Mouse (Mus musculus) lung, postnatal 14 days (tissue): ENCODE results near the gene Serpina1a.
"Not testable (repeated sequence)": the region's sequence is repeated elsewhere in the genome, so short reads cannot be mapped to it uniquely, and the experiment has no call there.

Experiments
- DNase-seq: peaks from one replicate; pipeline ENCODE4 v3.0.0; 2021

Serpina1a gene

DNA sequence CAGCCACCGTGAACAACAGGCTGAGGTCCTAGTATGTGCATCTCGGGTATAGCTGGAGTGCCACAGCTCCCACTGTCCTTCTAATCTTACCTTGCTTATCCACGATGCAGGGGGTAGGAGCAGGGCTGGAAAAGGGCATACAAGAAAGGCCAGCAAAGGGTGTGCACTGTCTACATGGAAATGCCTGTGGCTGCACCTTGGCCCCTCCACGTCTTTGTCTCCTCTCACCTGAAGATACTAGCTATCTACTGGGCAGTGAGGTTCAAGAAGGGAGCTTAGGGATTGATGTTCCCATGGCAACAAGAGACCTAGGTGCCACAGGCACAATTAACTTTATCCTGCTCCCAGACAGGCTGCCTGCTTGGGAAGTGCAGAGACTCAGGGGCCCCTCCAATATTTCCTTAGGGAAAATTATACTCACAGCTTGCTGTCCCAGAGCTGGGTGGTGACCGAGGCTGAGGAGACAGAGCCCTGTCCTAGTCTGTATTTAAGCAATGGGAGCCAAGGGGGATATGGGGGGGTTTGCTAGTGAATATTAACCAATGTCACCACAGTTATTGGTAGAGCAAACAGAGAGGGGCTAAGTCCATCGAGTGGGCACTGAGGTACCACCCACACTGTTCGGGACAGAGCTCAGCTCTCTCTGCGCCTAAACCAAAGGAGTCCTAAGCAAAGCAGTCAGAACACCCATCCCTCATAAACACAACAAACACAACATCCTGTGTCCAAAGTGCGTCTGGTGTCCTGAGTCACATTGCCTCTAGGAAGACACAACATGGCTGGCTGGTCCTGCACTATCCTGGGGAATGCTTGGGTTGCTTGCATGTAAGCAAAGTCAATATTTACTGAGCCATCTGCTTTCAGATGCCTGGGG lies at the start of gene Serpina1a:
TSS of gene Serpina1a (minus strand) at position 462 of the 874 bp plus-strand sequence.
- not testable (repeated sequence) for DNase-seq

DNA sequence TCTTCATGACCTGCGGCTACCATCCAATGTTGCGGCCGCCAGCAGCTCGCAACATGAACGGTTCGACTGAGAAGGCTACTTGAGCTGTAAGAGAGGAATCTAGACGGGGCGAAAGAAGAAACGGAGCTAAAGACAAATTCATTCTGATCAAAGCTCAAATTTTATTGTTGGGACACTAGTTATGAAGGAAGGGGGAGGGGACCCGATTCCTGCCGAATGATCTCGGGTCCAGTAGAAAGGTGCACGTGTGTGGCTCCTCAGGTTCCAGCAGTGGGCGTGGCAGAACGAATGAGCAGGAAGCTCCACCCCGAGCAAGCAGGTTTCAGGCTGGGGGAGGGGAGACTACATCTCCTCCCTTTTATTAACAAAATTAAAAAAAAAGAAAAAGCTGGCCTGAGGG lies 45.8 kb upstream of the Serpina1a start:
- DNase-seq, result not testable (repeated sequence)

DNA sequence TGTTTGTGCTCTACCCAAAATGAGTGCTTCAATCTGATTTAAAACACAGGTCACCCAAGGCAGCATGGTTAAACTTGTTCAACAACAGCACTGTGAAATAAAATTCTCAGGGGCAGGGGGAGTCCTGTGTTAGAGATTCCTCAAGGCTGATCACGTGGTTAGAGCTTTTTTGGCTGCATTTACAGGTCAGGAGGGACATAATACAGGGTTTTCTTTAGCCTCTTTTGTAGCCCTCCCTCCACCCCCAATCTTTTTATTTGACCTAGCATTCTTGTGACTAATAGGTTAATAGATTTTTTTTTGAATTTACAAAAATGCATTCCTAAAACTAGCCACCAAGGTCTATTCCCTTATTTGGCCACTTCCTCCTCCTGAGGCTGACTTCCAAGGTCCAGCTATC lies 44.4 kb upstream of the Serpina1a start:
- not testable (repeated sequence) for DNase-seq

DNA sequence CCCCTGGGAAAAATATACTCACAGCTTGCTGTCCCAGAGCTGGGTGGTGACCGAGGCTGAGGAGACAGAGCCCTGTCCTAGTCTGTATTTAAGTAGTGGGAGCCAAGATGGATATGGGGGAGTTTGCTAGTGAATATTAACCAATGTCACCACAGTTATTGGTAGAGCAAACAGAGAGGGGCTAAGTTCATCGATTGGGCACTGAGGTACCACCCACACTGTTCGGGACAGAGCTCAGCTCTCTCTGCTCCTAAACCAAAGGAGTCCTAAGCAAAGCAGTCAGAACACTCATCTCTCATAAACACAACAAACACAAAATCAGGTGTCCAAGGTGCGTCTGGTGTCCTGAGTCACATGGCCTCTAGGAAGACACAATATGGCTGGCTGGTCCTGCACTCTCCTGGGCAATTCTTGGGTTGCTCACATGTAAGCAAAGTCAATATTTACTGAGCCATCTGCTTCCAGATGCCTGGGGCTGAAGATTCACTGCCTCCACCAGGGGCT lies 41.5 kb upstream of the Serpina1a start, which contains the start of gene Serpina1c:
TSS of gene Serpina1c (minus strand) at position 51 of the 504 bp plus-strand sequence.
- DNase-seq, result not testable (repeated sequence)

DNA sequence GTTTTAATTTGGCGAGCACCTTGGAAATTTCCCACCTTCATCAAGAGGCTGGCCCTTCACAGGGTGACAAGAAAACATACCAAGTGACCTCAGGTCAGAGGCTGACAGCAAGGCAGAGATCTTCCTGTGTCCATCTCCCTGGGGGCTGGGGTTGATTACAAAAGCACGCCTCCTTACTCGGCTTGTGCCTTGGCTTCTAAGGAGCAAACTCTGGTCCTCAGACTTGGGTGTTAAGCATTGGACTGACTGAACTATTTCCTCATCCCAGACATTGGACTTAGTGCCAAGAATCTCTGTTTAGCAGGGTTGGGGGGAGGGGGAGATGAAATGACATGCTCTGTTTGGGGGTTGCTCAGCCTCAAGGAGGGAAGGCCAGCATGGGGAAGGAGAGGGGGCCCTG lies 38.6 kb upstream of the Serpina1a start:
- peak; percentile 3 for DNase-seq

DNA sequence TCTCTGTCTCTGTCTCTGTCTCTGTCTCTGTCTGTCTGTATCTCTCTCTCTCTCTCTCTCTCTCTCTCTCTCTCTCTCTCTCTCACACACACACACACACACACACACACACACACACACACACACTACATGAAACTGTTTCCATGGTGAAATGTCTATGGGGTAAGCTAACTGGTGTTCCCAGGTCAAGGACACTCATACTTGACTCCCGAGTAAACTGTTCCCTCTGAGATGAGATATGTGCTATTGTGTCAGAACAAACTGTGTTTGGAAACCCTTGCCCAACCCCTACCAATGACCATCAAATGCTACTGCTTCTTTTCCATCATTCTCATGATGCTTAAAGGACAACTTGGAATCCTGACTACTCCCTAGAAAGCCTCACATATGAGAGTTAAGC lies 3.5 kb upstream of the Serpina1a start:
- not testable (repeated sequence) for DNase-seq

DNA sequence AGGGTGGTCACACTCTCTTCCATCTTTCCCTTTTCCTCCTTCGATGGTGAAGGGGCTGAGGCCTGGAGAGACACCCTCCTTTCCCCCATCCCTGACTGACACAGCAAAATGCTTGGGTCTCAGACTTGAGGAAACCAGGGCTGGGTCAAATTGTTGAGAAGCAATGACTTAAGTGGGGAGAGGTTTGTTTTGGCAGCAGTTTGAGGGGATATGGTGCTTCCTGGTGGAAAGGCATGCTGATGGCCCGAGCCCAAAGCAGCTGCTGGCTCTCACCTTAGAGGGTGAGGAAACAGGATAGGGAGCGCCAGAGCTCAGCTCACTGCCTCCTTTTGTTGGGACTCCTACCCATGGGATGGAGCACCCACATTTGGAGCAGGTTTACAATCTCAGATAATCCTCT lies 2.4 kb downstream of the Serpina1a start:
- no peak for DNase-seq

DNA sequence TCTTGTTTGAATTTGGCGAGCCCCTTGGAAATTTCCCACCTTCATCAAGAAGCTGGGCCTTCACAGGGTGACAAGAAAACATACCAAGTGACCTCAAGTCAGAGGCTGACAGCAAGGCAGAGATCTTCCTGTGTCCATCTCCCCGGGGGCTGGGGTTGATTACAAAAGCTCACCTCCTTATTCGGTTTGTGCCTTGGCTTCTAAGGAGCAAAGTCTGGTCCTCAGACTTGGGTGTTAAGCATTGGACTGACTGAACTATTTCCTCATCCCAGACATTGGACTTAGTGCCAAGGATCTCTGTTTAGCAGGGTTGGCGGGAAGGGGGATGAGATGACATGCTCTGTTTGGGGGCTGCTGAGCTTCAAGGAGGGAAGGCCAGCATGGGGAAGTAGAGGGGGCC lies 2.8 kb downstream of the Serpina1a start:
- DNase-seq, result not testable (repeated sequence)

DNA sequence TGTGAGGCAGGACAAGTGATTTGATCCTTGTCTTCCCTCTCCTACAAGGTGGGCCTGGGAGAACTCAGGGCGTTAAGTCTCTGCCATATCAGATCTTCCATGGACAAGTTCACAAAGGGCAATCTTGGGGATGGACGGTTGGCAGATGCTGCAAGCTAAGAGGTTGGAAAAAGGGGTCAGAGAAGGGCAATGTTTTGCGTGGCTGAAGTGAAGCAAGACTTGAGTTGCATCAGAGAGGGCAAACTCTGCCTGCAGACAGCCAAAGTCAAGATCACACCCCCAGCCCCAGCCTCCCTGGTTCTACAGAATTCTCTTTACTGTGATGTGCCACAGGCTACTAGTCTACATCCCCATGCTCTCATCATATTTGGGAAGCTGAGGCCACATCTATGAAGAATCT lies 3.8 kb downstream of the Serpina1a start:
- not testable (repeated sequence) for DNase-seq

DNA sequence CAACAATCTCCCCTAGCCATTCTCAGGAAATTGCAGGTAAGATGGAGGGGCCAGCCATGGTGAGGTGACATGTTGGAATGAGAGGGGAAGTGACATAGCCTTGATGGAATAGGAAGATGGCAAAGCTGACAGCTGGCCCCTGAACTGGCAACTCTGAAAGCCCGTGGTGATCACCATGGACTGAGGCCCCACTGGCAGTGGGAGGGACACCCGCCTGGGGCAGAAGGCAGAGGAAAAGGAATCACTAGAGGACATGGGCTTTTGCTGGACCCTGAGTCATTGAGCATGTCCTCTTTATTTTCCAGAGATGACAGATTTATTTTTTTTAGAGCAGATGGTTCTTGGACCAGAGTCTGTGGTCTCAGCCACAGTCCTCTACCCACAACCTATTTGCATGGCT lies 10.3 kb downstream of the Serpina1a start:
- not testable (repeated sequence) for DNase-seq

DNA sequence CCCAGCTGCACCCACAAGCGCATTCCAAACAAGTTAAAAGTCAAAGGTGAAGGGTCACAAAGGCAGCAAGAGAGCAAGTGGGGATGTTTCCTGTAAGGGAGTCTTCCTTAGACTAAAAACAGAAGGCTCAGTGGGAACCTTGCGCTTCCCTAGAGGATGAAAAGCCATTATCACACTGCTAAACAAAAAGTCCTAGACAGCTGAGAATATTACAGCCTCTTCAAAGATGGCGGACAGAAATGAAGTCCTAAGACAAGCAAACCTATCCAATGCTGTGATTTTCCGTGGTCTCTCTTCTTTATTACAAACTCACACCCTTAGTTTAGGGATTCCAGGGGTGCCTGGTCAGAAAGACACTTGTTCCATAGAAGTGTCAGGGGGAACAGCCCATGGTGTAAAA lies 33.1 kb downstream of the Serpina1a start, which contains the start of gene Serpina1b:
TSS of gene Serpina1b (minus strand) at position 101 of the 400 bp plus-strand sequence.
- DNase-seq, result not testable (repeated sequence)

DNA sequence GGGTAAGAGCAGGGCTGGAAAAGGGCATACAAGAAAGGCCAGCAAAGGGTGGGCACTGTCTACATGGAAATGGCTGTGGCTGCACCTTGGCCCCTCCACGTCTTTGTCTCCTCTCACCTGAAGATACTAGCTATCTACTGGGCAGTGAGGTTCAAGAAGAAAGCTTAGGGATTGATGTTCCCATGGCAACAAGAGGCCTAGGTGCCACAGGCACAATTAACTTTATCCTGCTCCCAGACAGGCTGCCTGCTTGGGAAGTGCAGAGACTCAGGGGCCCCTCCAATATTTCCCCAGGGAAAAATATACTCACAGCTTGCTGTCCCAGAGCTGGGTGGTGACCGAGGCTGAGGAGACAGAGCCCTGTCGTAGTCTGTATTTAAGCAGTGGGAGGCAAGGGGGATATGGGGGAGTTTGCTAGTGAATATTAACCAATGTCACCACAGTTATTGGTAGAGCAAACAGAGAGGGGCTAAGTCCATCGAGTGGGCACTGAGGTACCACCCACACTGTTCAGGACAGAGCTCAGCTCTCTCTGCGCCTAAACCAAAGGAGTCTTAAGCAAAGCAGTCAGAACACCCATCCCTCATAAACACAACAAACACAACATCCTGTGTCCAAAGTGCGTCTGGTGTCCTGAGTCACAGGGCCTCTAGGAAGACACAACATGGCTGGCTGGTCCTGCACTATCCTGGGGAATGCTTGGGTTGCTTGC lies 35.5 kb downstream of the Serpina1a start:
- not testable (repeated sequence) for DNase-seq

DNA sequence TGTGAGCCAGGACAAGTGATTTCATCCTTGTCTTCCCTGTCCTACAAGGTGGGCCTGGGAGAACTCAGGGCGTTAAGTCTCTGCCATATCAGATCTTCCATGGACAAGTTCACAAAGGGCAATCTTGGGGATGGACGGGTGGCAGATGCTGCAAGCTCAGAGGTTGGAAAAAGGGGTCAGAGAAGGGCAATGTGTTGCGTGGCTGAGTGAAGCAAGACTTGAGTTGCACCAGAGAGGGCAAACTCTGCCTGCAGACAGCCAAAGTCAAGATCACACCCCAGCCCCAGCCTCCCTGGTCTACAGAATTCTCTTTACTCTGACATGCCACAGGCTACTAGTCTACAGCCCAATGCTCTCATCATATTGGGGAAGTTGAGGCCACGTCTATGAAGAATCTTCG lies 39.5 kb downstream of the Serpina1a start:
- peak; percentile 5 for DNase-seq
